Mouse (Mus musculus): ENCODE measurements around the gene Pcsk7.

Pcsk7 gene

DNA sequence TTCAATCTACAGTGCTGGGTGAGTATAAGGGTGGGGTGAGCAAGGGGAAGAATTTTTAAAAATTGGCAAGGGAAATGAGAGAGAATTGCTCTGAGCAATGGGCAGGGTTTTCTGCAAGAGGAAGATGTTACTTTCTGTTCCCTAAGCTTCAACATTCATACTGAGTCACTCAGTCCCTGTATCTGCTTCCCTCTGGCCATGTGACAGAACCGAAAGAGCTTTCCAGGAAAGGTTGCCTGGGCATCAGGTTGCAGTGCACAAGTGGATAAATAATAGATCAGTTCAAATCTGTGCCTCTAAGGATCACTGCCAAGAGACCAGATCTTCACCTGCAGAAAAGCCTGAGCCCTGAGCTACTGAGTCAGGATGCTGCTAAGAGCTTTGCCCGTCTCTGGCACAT, 55.6 kb downstream of the Pcsk7 start:
- DNase-seq (ENCODE audit: low spot score), result no peak

DNA sequence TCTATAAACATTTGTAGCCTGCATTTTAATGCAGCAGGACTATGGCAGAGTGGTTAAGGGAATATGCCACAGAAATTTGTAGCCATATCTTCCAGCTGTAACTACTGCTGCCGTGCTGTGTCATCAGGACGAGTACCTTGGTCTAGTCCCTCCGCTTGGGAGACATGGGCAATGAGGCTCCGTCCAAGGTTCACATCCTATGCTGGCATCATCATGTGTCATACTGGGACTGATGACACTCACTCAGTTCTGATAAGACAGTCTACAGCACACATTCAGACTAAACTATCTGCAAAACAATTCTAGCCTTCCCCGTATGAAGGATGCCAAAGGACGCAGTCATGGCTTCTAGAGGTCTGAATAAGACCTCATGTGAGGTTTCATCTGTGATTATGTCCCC, 57.3 kb downstream of the Pcsk7 start:
- DNase-seq (ENCODE audit: low spot score), result no peak

DNA sequence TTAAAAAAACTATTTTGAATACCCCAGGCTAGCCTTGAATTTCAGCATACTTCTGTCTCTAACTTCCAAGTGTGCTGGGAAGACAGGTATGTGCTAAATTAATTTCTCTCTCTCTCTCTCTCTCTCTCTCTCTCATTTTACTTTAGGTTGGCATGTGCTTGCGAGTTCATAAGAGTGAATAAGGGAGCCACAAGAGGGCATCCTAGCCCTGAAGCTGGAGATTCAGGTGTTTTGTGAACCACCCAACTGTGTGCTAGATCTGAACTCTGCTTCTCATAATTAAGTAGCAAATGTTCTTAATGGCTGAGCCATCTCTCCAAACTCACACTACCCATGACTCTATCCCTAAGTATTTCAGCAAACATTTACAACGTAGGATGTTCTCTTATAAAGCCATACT, 70.6 kb downstream of the Pcsk7 start:
- DNase-seq (ENCODE audit: low spot score), result no peak

All from testis, postnatal 10 days (tissue).